Mouse (Mus musculus) kidney, adult 2 months (tissue): ENCODE data around the gene Efemp2.
A peak's percentile ranks its signal among the peaks of the same experiment; 100 is the strongest.

Experiments
- CTCF ChIP-seq: fragments of 200-500 bp; conservative IDR thresholded peaks from 2 replicates; pipeline ENCODE4 v1.5.1; 2011; ENCODE audit warnings: low read depth, mild to moderate bottlenecking, control low read depth, low read length, moderate library complexity, mixed read lengths; ENCODE audit not compliant: insufficient read depth, insufficient read length
- POLR2A ChIP-seq: fragments of 200-500 bp; IDR thresholded peaks from one replicate; pipeline ENCODE4 v1.6.1; 2011; ENCODE audit warnings: low read depth, low read length, control low read depth

- TF ChIP-seq CTCF: peak; percentile 85
- peak; percentile 36 for TF ChIP-seq POLR2A
Observed at GRCm38 (mm10) chr19:5487768-5488550, 14.2 kb downstream of the Efemp2 start, which contains the start of gene Mus81.
